Mouse (Mus musculus) heart, embryonic 14.5 days (tissue): ENCODE measurements at regions not wholly inside any gene's neighbourhood (a gene's known extent, or its start where the extent isn't known, plus 50 kb on each side); places are given as distances from the start of the nearest gene placed in this dataset.

ENCODE experiments used
- ATAC-seq: fragments of 200-750 bp; cut with Nextera tagmentation; 2 replicates; pipeline ENCODE4 v1.8.0; 2017; ENCODE audit warnings: low read depth, moderate TSS enrichment; ENCODE audit not compliant: insufficient number of reproducible peaks, insufficient read depth, low FRiP score
- H3K27ac ChIP-seq, 2 experiments: fragments of 200-500 bp in 1 of 2; fragments of 300-500 bp in 1 of 2; sonication (generic) in 1 of 2; replicated peaks in 1 of 2; 2 replicates each; pipeline ENCODE4 v1.5.1; 2012 to 2014; ENCODE audit warnings: low read depth in 2 of 2, low read length in 2 of 2, control low read depth in 1 of 2, mild to moderate bottlenecking in 1 of 2, mixed read lengths in 1 of 2; ENCODE audit not compliant: control insufficient read depth in 1 of 2, insufficient read depth in 1 of 2
- H3K27me3 ChIP-seq: fragments of 300-500 bp; sonication (generic); 2 replicates; pipeline ENCODE4 v1.6.1; 2014; ENCODE audit warnings: mild to moderate bottlenecking, low read length, control low read depth; ENCODE audit not compliant: control insufficient read depth, insufficient read depth
- H3K36me3 ChIP-seq: fragments of 300-500 bp; sonication (generic); 2 replicates; pipeline ENCODE4 v1.6.1; 2014; ENCODE audit warnings: mild to moderate bottlenecking, control low read depth, low read length, mixed read lengths; ENCODE audit not compliant: control insufficient read depth, insufficient read depth
- H3K4me1 ChIP-seq, 2 experiments: fragments of 200-500 bp in 1 of 2; fragments of 300-500 bp in 1 of 2; sonication (generic) in 1 of 2; 2 replicates each; pipeline ENCODE4 v1.6.1; 2012 to 2014; ENCODE audit warnings: low read length in 2 of 2, control low read depth in 1 of 2, mixed read lengths in 1 of 2; ENCODE audit not compliant: control insufficient read depth in 2 of 2, insufficient read depth in 2 of 2
- H3K4me2 ChIP-seq: fragments of 300-500 bp; sonication (generic); 2 replicates; pipeline ENCODE4 v1.6.1; 2014; ENCODE audit warnings: mild to moderate bottlenecking, low read length
- H3K4me3 ChIP-seq, 2 experiments: fragments of 200-500 bp in 1 of 2; fragments of 300-500 bp in 1 of 2; sonication (generic) in 1 of 2; 2 replicates each; pipeline ENCODE4 v1.5.1; 2012 to 2014; ENCODE audit warnings: low read length in 2 of 2, mild to moderate bottlenecking in 2 of 2, control low read depth in 1 of 2, low read depth in 1 of 2, moderate library complexity in 1 of 2; ENCODE audit not compliant: control insufficient read depth in 1 of 2, insufficient read depth in 1 of 2
- H3K9ac ChIP-seq: fragments of 300-500 bp; sonication (generic); 2 replicates; pipeline ENCODE4 v1.6.1; 2014; ENCODE audit warnings: mild to moderate bottlenecking, low read length
- H3K9me3 ChIP-seq: fragments of 300-500 bp; sonication (generic); 2 replicates; pipeline ENCODE4 v1.6.1; 2016; ENCODE audit warnings: low read length, control low read depth; ENCODE audit not compliant: control insufficient read depth
- WGBS: fragments of 180-500 bp; shearing (Covaris S2); extraction: QIAGEN DNeasy Blood & Tissue Kit; methylation state at CpG from one replicate; pipeline ENCODE4 v1.1.7; 2014; 5-methylcytosine and 5-hydroxymethylcytosine counted together

GRCm38 (mm10) chr1:151263372-151263771 lies 53.4 kb downstream of the Gm47996 start:
- WGBS: 75% methylated on average over 5 of the region's 5 CpGs

GRCm38 (mm10) chr1:151263830-151264229 lies 53.9 kb downstream of the Gm47996 start:
- ATAC-seq: no peak
- peaks cover 0 to 4% of the 10 kb centered on the region in 2 experiments; a peak in 2 of 4 replicates for H3K4me1 ChIP-seq
- WGBS: 87% methylated on average over 2 of the region's 2 CpGs
- no peak overlapping the region for H3K4me3 ChIP-seq
- H3K9me3 ChIP-seq: no peaks in the 10 kb centered on the region
- H3K27me3 ChIP-seq: no peaks in the 10 kb centered on the region
- H3K4me2 ChIP-seq: no peak overlapping the region
- H3K36me3 ChIP-seq: no peaks in the 10 kb centered on the region
- H3K9ac ChIP-seq: no peak overlapping the region
- H3K27ac ChIP-seq: no peak overlapping the region

More at GRCm38 (mm10) chr1:151263372-151263771, 53.4 kb downstream of the Gm47996 start:
- Histone ChIP-seq H3K36me3 (no peaks in the 10 kb centered on the region), H3K9me3 (no peaks in the 10 kb centered on the region), H3K4me1 (peaks cover 2 to 5% of the 10 kb centered on the region in 2 experiments; a peak in 3 of 4 replicates), H3K4me3 (no peak overlapping the region), H3K9ac (no peak overlapping the region), H3K27ac (no peak overlapping the region), H3K27me3 (no peaks in the 10 kb centered on the region), H3K4me2 (no peak overlapping the region)
- ATAC-seq: no peak

GRCm38 (mm10) chr1:151264789-151265188 lies 54.9 kb downstream of the Gm47996 start:
- H3K9ac ChIP-seq: no peak overlapping the region
- H3K27ac ChIP-seq: no peak overlapping the region
- no peak overlapping the region for H3K4me2 ChIP-seq
- no peak for ATAC-seq
- H3K36me3 ChIP-seq: no peaks in the 10 kb centered on the region
- H3K4me1 ChIP-seq: no peaks in the 10 kb centered on the region
- no peaks in the 10 kb centered on the region for H3K27me3 ChIP-seq
- H3K4me3 ChIP-seq: no peak overlapping the region
- 89% methylated on average over 6 of the region's 6 CpGs for WGBS
- no peaks in the 10 kb centered on the region for H3K9me3 ChIP-seq

GRCm38 (mm10) chr1:151265590-151265989 lies 55.7 kb downstream of the Gm47996 start:
- ATAC-seq: no peak
- no peak overlapping the region for H3K27ac ChIP-seq
- no peak overlapping the region for H3K4me3 ChIP-seq
- H3K36me3 ChIP-seq: no peaks in the 10 kb centered on the region
- H3K9ac ChIP-seq: no peak overlapping the region
- no peaks in the 10 kb centered on the region for H3K27me3 ChIP-seq
- H3K9me3 ChIP-seq: no peaks in the 10 kb centered on the region
- 65% methylated on average over 5 of the region's 5 CpGs for WGBS
- H3K4me2 ChIP-seq: no peak overlapping the region
- peaks cover 0 to under 1% of the 10 kb centered on the region in 2 experiments; a peak in 1 of 4 replicates for H3K4me1 ChIP-seq

- Histone ChIP-seq H3K9me3 (no peaks in the 10 kb centered on the region), H3K27me3 (no peaks in the 10 kb centered on the region), H3K27ac (no peak overlapping the region), H3K4me2 (no peak overlapping the region), H3K9ac (no peak overlapping the region), H3K36me3 (no peaks in the 10 kb centered on the region), H3K4me1 (peaks cover 0 to 3% of the 10 kb centered on the region in 2 experiments; a peak in 1 of 4 replicates), H3K4me3 (no peak overlapping the region)
- WGBS: 92% methylated on average over 4 of the region's 4 CpGs
- no peak for ATAC-seq
Observed at GRCm38 (mm10) chr1:151266703-151267102, 56.8 kb downstream of the Gm47996 start.

GRCm38 (mm10) chr1:151270691-151271090 lies 60.8 kb downstream of the Gm47996 start:
- WGBS: 40% methylated on average over 8 of the region's 8 CpGs
- peaks cover 0 to 3% of the 10 kb centered on the region in 2 experiments; a peak in 1 of 4 replicates for H3K4me1 ChIP-seq
- H3K9me3 ChIP-seq: no peaks in the 10 kb centered on the region
- no peak overlapping the region; a peak in 2 of 4 replicates for H3K27ac ChIP-seq
- H3K36me3 ChIP-seq: no peaks in the 10 kb centered on the region
- no peak for ATAC-seq
- H3K9ac ChIP-seq: no peak overlapping the region
- H3K27me3 ChIP-seq: no peaks in the 10 kb centered on the region
- H3K4me3 ChIP-seq: no peak overlapping the region
- 0 out of 2 replicates have a peak overlapping the region, but pooled peaks have one; percentile 4 for H3K4me2 ChIP-seq

- no peak for ATAC-seq
- Histone ChIP-seq H3K4me1 (peaks cover 0 to 3% of the 10 kb centered on the region in 2 experiments; a peak in 1 of 4 replicates), H3K9me3 (no peaks in the 10 kb centered on the region), H3K4me2 (no peak overlapping the region), H3K36me3 (no peaks in the 10 kb centered on the region), H3K9ac (no peak overlapping the region), H3K4me3 (no peak overlapping the region), H3K27ac (no peak overlapping the region), H3K27me3 (no peaks in the 10 kb centered on the region)
- WGBS: 85% methylated on average over 4 of the region's 4 CpGs
Observed at GRCm38 (mm10) chr1:151274306-151274705, 64.4 kb downstream of the Gm47996 start.

GRCm38 (mm10) chr1:151275581-151275980 lies 65.7 kb downstream of the Gm47996 start:
- no peaks in the 10 kb centered on the region for H3K27me3 ChIP-seq
- no peak for ATAC-seq
- H3K27ac ChIP-seq: no peak overlapping the region
- 82% methylated on average over 3 of the region's 3 CpGs for WGBS
- H3K4me1 ChIP-seq: peaks cover 0 to 2% of the 10 kb centered on the region in 2 experiments; a peak in 1 of 4 replicates
- no peak overlapping the region for H3K9ac ChIP-seq
- no peaks in the 10 kb centered on the region for H3K36me3 ChIP-seq
- no peaks in the 10 kb centered on the region for H3K9me3 ChIP-seq
- no peak overlapping the region for H3K4me3 ChIP-seq
- no peak overlapping the region for H3K4me2 ChIP-seq
